Comparison of ENCODE assay signal across 14 mouse cellular contexts in genomic region chr10:84700236-84700987, GRCm38 (mm10). TPM values are rescaled to one million over a fixed set of nuclear protein-coding genes. Genes with fewer than 3 reads are reported as not detected.
DNase-seq lines count a peak whose midpoint lies in the region; ATAC-seq and TF ChIP-seq lines count a peak whose summit lies in the region.
"Had no signal": no experiment of that assay in that cellular context is flagged by ENCODE, and none has a peak within 500 bp of the region (broad histone marks: within the 10 kb centered on the region; RNA-seq: fewer than 3 reads in every experiment).

No protein-coding gene starts in this region.

- ATAC-seq in kidney, embryonic 15.5 days (replicated peaks; ENCODE audit: low FRiP score): 0 out of 2 replicates have a peak, but pooled peaks have one; percentile 40
- ATAC-seq in megakaryocyte-erythroid progenitor cell, adult 5-6 weeks (replicated peaks; ENCODE audit: low FRiP score, low TSS enrichment, poor library complexity, severe bottlenecking): peak; percentile 97

- peak overlapping the region; percentile 76 for H3K27ac ChIP-seq in gastrocnemius, adult 2 months
- H3K27ac ChIP-seq in kidney, embryonic 15.5 days: no peak overlapping the region
- H3K27ac ChIP-seq: forebrain, embryonic 12.5 days; midbrain, embryonic 12.5 days had no signal

- H3K4me1 ChIP-seq in kidney, embryonic 15.5 days: no peaks in the 10 kb centered on the region
- H3K4me1 ChIP-seq: forebrain, embryonic 12.5 days; midbrain, embryonic 12.5 days had no signal

- 87% methylated on average over 13 of the region's 13 CpGs for WGBS in kidney, embryonic 15.5 days

- no peak overlapping the region for H3K9ac ChIP-seq in kidney, embryonic 15.5 days
- H3K9ac ChIP-seq: forebrain, embryonic 12.5 days; midbrain, embryonic 12.5 days had no signal

- TF ChIP-seq CTCF in gastrocnemius, adult 2 months (IDR thresholded peaks at IDR 0.05): no peak

- intact Hi-C loops in gastrocnemius, adult 2 months (cut with DNase I): no loop called here
- intact Hi-C loops in gastrocnemius, postnatal 36 days (cut with DNase I): no loop called here

- H3K36me3 ChIP-seq in kidney, embryonic 15.5 days: peaks cover 66% of the 10 kb centered on the region

- H3K4me2 ChIP-seq in kidney, embryonic 15.5 days: no peak overlapping the region
- H3K4me2 ChIP-seq: forebrain, embryonic 12.5 days; midbrain, embryonic 12.5 days had no signal

- H3K4me3 ChIP-seq in gastrocnemius, adult 2 months: no peak overlapping the region
- no peak overlapping the region for H3K4me3 ChIP-seq in kidney, embryonic 15.5 days (replicated peaks)
- H3K4me3 ChIP-seq: forebrain, embryonic 12.5 days; midbrain, embryonic 12.5 days had no signal

- no peaks in the 10 kb centered on the region for H3K9me3 ChIP-seq in kidney, embryonic 15.5 days (replicated peaks)
- H3K9me3 ChIP-seq: forebrain, embryonic 12.5 days; midbrain, embryonic 12.5 days had no signal

- DNase-seq in gastrocnemius, adult 2 months: no peak
- DNase-seq in gastrocnemius, postnatal 36 days: no peak
- no peak for DNase-seq in kidney, adult 11 months
- DNase-seq in liver: peak; percentile 46
- DNase-seq in thymus, postnatal 4 days: no peak
- DNase-seq in right cerebral cortex, postnatal 4 days: no peak
- DNase-seq: cerebellum, adult 9-11 months; lung, postnatal 10 days; thymus, postnatal 14 days had no signal

- no peaks in the 10 kb centered on the region for H3K27me3 ChIP-seq in kidney, embryonic 15.5 days
- H3K27me3 ChIP-seq: CH12.LX had no signal

RNA-seq across cellular contexts. Expression of gene Rfx4, which starts 55.5 kb away (rescaled TPM):
- not detected for total RNA-seq in gastrocnemius, adult 2 months (2021)
- not detected for total RNA-seq in gastrocnemius, postnatal 36 days (2021)
- polyA plus RNA-seq in kidney, embryonic 15.5 days (2015; fragmentation: Nextera tagmentation; extraction: Ambion mirVana): 0.14 and 0.17 TPM in 2 replicates
- not detected in 2 replicates for total RNA-seq in megakaryocyte-erythroid progenitor cell, adult 5-6 weeks (2014; fragmentation: Nextera tagmentation)
- not detected in 2 replicates for total RNA-seq in megakaryocyte-erythroid progenitor cell, adult 5-6 weeks (2017)
